Mouse (Mus musculus): ENCODE measurements around the gene Map2k3.
"Not testable (repeated sequence)": the region's sequence is repeated elsewhere in the genome, so short reads cannot be mapped to it uniquely, and the experiment has no call there.

The Map2k3 gene

DNA sequence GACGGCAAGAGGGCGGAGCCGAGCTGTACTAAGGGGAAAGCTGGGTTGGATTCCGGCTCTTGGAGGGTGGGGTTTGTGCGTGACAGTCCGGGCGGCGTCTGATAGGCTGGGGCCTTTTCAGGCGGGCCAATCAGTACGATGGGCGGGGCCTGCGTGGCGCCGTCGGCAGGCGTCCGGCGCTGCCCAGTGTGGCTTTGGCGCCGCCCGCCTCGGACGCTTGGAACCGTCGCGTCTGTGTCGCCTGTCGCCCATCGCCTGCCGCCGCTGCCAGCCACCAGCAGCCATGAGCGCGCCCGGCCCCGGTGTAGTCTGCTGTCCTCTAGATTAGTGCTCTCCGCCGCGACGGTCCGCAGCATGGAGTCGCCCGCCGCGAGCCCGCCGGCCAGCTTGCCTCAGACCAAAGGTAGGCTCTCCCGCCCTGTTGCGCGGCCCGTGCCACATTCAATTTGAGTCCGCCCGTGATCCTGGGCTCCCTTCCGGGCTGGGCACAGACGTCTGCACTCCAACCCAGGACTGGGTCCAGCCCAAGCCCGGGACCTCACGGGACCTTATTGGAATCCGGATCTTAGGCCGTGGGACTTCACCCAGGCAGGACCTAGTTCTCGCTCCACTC is at the start of gene Map2k3:
TSS of gene Map2k3 (plus strand) at position 165 of the 613 bp plus-strand sequence.
- H3K27me3 ChIP-seq (ENCODE audit: control insufficient read depth, insufficient read depth, low read length, poor library complexity, severe bottlenecking): no peaks in the 10 kb centered on the region
- peak; percentile 95 for DNase-seq (ENCODE audit: low read depth, low spot score)
- H3K36me3 ChIP-seq (ENCODE audit: control insufficient read depth, insufficient read depth, low read length, poor library complexity, severe bottlenecking): no peaks in the 10 kb centered on the region

DNA sequence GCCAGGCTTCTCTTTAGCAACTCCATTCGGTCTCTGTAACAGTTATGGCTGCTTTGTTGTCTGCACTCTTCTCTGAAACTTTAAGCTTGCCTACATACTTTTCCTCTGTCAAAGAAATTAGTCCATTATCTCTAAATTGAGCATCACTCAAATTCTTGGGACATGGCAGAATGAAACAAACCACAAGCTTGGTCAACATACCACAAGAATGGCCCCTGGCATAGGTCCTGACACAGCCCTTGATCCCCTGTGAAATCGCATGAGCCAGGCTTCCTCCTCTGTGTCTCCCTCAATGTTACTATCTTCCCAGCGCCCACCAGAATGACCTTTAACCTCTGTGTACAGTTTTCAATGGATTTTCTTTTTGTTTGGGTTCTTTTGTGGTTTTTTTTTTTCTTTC is 49.4 kb upstream of the Map2k3 start:
- H3K36me3 ChIP-seq (ENCODE audit: control insufficient read depth, insufficient read depth, low read length, poor library complexity, severe bottlenecking): no peaks in the 10 kb centered on the region
- DNase-seq (ENCODE audit: low read depth, low spot score): no peak
- H3K27me3 ChIP-seq (ENCODE audit: control insufficient read depth, insufficient read depth, low read length, poor library complexity, severe bottlenecking): no peaks in the 10 kb centered on the region

DNA sequence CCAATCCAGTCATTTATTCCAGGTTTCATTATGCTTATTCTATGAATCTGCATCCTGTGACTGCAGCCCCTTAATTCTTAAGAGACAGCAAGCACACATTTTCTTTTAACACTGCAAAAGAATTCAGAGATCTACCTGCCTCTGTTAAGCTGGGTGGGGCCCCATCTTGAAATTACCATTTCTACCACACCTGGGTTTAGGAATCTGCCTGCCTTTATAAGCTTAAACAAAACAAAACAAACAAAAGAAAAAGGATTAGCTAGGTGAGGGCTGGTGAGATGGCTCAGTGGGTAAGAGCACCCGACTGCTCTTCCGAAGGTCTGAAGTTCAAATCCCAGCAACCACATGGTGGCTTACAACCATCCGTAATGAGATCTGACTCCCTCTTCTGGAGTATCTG is 44.8 kb upstream of the Map2k3 start:
- H3K36me3 ChIP-seq (ENCODE audit: control insufficient read depth, insufficient read depth, low read length, poor library complexity, severe bottlenecking); H3K27me3 ChIP-seq (ENCODE audit: control insufficient read depth, insufficient read depth, low read length, poor library complexity, severe bottlenecking); DNase-seq (ENCODE audit: low read depth, low spot score): not testable (repeated sequence)

DNA sequence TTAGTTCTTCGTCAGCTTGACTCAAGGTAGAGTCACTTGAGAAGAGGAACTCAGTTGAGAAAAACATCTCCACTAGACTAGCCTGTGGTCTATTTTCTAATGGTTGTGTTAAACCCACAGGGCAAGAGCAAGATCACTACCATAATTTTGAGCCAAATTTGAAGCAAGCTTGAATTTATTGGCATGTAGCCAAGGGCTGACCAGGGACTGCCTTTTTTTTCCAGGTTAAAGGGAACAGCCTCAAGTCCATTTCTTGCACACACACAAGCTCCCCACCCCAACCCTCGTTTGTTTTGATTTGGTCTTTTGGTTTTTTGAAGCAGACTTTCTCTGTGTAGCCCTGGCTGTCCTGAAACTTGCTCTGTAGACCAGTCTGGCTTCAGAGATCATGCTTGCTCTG is 42.0 kb upstream of the Map2k3 start:
- H3K27me3 ChIP-seq (ENCODE audit: control insufficient read depth, insufficient read depth, low read length, poor library complexity, severe bottlenecking): no peaks in the 10 kb centered on the region
- no peaks in the 10 kb centered on the region for H3K36me3 ChIP-seq (ENCODE audit: control insufficient read depth, insufficient read depth, low read length, poor library complexity, severe bottlenecking)
- DNase-seq (ENCODE audit: low read depth, low spot score): no peak

DNA sequence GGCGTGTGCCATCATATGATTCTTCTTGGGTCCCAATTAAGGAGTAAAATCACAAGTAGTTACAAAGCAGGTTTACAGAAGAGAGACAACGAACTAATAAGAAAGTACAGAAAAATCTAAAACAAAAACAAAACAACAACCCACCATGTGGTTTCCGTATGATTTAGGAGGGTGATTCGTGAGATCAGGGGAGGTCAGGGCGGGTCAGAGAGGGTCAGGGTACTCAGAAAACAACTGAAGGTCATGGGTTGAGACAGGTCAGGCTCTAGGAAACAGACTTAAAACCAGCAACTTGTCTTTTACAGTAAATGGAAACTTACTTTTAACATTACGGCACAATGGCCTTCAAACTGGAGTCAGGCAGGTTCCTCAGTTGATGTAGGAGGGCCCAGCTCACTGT is 41.5 kb upstream of the Map2k3 start:
- H3K27me3 ChIP-seq (ENCODE audit: control insufficient read depth, insufficient read depth, low read length, poor library complexity, severe bottlenecking): no peaks in the 10 kb centered on the region
- H3K36me3 ChIP-seq (ENCODE audit: control insufficient read depth, insufficient read depth, low read length, poor library complexity, severe bottlenecking): no peaks in the 10 kb centered on the region
- DNase-seq (ENCODE audit: low read depth, low spot score): no peak

DNA sequence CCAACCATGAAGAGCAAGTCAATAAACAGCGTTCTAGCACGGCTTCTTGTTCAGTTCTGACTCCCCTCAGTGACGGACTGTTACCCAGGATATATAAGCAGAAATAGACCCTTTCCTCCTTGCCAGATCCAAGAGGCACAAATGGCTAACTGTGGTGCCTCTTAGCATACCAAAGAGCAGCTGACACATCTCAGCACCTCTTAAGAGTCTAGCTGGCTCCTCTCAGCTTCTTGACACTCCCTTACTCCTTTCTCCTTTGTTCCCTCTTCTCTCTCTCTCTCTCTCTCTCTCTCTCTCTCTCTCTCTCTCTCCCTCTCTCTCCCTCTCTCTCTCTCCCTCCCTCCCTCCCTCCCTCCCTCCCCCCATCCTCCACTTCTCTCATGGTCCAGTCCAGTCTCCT is 41.1 kb upstream of the Map2k3 start:
- H3K36me3 ChIP-seq (ENCODE audit: control insufficient read depth, insufficient read depth, low read length, poor library complexity, severe bottlenecking): no peaks in the 10 kb centered on the region
- DNase-seq (ENCODE audit: low read depth, low spot score): no peak
- no peaks in the 10 kb centered on the region for H3K27me3 ChIP-seq (ENCODE audit: control insufficient read depth, insufficient read depth, low read length, poor library complexity, severe bottlenecking)

DNA sequence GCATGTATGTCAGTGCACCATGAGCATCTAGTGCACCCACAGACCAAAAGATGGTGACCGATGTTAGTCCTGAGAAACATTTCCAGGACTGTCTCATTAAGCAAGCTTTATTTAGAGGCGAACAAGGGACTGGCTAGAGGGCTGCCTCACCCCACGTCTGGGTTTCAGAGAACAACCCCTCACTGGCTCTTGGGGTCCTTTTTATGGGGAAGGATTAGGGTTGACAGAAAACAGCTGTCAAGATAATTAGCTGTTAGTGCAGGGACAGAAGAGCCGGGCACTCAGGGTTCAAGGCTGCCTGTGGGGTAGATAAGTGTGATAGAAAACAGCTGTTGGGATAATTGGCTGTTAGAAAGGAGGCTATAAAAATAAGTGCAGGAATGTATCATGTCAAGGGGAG is 35.9 kb upstream of the Map2k3 start:
- no peak for DNase-seq (ENCODE audit: low read depth, low spot score)
- Histone ChIP-seq H3K36me3 (ENCODE audit: control insufficient read depth, insufficient read depth, low read length, poor library complexity, severe bottlenecking) (no peaks in the 10 kb centered on the region), H3K27me3 (ENCODE audit: control insufficient read depth, insufficient read depth, low read length, poor library complexity, severe bottlenecking) (no peaks in the 10 kb centered on the region)

DNA sequence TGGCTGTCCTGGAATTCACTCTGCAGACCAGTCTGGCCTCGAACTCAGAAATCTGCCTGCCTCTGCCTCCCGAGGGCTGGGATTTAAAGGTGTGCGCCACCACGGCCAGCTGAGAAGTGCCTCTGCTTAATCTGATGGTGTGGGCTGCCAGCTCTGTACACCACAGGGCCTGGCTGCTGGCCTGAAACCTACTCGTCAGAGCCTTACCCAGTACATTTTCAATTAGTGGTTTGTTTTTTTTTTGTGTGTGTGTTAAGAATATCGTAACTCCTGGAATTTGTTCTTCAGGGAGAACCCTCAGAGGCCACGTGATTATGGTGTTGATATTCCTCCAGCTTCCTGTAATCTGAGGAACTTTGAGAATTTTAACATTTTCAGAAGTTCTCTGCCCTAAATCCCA is 29.8 kb upstream of the Map2k3 start:
- Histone ChIP-seq H3K36me3 (ENCODE audit: control insufficient read depth, insufficient read depth, low read length, poor library complexity, severe bottlenecking) (no peaks in the 10 kb centered on the region; the same call in 1 of the 2 replicates), H3K27me3 (ENCODE audit: control insufficient read depth, insufficient read depth, low read length, poor library complexity, severe bottlenecking) (no peaks in the 10 kb centered on the region)
- DNase-seq (ENCODE audit: low read depth, low spot score): no peak

DNA sequence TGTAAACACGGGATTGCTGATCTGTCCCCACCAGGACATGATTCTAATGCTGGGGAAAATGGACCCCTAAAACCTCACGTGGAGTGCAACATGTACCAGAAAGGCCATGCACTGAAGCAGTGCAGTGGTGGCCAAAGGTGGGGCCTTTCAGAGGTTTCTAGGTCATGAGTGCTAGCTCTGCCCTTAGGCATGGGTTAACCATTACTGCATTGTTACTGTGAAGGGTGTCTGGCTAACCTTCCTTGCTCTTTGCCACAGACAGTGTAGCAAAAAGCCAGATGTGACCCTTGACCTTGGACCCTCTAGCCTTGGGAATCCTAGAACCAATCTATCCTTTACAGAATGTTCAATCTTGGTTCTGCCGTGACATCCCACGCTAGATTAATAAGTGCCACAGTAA is 29.3 kb upstream of the Map2k3 start:
- no peak for DNase-seq (ENCODE audit: low read depth, low spot score)
- no peaks in the 10 kb centered on the region; the same call in 1 of the 2 replicates for H3K36me3 ChIP-seq (ENCODE audit: control insufficient read depth, insufficient read depth, low read length, poor library complexity, severe bottlenecking)
- no peaks in the 10 kb centered on the region for H3K27me3 ChIP-seq (ENCODE audit: control insufficient read depth, insufficient read depth, low read length, poor library complexity, severe bottlenecking)

DNA sequence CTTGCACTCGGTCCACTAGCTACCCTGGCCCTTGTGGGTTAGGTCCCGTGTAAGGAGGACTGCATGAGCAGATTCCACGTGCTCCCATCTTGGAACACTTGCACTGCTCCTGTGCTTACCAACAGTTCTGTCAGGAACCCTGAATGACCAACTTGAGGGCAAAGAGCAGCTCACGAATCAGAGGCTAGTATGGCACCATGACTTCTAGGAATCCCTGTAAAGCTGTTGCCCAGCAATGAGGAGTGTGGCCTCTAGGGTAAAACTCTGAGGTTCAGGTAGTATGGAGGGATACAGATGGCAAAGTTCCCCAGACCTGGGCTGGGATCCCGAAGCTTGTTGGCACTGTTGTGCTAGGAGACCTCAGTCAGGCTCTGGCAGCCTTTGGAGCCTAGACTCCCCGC is 28.2 kb upstream of the Map2k3 start:
- H3K36me3 ChIP-seq (ENCODE audit: control insufficient read depth, insufficient read depth, low read length, poor library complexity, severe bottlenecking): no peaks in the 10 kb centered on the region; the same call in 1 of the 2 replicates
- DNase-seq (ENCODE audit: low read depth, low spot score): no peak

DNA sequence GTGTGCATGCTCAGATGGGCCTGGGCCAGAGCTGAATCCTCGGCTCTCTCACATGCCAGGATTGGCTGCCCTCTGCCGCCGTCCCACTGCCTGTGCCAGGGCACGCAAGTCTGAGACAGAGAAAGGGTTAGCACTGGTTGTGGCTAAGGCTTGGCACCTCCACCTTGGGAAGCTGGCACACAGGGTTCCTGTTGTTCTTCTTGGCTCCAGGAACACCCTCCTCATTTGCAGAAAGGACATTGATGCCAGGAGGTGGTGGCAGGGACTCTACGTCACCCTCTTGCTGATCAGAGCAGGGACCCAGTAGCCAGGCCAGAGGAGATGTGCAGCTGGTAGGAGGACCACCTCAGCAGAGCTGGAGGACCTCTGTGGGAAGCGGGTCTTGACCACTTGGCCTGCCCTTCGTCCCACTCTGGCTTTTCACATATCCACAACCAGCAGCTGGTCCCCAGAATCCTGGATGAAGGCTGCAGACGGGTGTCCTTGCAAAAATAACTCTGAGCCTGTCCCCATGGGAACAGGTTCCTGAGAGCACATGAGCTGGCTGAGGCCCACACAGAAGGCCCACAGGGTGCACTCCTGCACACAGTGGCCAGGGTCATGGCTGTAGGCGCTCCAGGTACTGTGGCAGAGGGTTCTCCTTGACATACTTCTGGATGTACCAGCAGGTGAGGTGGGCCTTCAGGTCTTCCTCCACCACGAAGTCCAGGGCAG is 26.3 kb upstream of the Map2k3 start:
- H3K36me3 ChIP-seq (ENCODE audit: control insufficient read depth, insufficient read depth, low read length, poor library complexity, severe bottlenecking): no peaks in the 10 kb centered on the region; the same call in 1 of the 2 replicates
- H3K27me3 ChIP-seq (ENCODE audit: control insufficient read depth, insufficient read depth, low read length, poor library complexity, severe bottlenecking): no peaks in the 10 kb centered on the region
- no peak for DNase-seq (ENCODE audit: low read depth, low spot score)

More for the DNA sequence above, 28.2 kb upstream of the Map2k3 start:
- H3K27me3 ChIP-seq (ENCODE audit: control insufficient read depth, insufficient read depth, low read length, poor library complexity, severe bottlenecking): no peaks in the 10 kb centered on the region

DNA sequence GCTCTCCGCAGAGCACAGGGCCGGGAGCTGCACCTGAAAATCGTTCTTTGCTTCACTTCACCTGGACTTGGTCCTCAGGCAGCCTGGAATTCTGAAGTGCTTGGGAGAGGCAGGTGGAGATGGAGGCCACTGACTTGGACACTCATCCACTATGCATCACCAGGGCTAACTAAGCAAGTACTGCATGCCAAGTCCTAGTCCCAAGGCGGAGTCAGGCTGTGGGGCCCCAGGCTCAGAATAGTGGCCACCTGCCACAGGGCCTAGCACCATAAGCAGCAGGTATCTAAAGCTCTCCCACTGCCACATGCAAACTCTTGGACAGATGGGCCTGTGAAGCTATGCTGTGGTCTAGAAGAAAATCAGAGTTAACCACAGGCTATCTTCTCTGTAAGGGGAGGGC is 25.4 kb upstream of the Map2k3 start:
- H3K36me3 ChIP-seq (ENCODE audit: control insufficient read depth, insufficient read depth, low read length, poor library complexity, severe bottlenecking): no peaks in the 10 kb centered on the region; the same call in 1 of the 2 replicates
- no peaks in the 10 kb centered on the region for H3K27me3 ChIP-seq (ENCODE audit: control insufficient read depth, insufficient read depth, low read length, poor library complexity, severe bottlenecking)
- DNase-seq (ENCODE audit: low read depth, low spot score): no peak

DNA sequence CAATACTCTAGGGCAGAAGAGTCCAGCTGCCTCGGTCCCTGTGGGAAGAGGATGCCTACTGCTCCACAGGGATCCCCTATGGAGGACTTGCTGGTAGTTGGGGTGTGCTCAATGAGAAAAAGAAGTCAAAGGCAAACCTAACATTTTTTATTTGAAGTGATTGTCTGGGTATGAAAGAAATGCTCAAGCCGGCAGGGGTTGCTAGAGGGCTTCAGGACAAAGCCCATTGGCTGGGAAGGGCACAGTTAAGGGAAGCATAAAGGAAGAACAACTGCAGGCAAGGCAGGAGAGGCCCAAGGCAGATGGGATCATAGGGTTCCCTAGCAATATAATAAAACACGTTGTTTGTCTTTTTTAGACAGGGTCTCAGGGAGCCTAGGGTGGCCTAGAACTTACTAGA is 23.8 kb upstream of the Map2k3 start:
- DNase-seq (ENCODE audit: low read depth, low spot score): no peak
- H3K27me3 ChIP-seq (ENCODE audit: control insufficient read depth, insufficient read depth, low read length, poor library complexity, severe bottlenecking): no peaks in the 10 kb centered on the region
- no peaks in the 10 kb centered on the region; the same call in 1 of the 2 replicates for H3K36me3 ChIP-seq (ENCODE audit: control insufficient read depth, insufficient read depth, low read length, poor library complexity, severe bottlenecking)

DNA sequence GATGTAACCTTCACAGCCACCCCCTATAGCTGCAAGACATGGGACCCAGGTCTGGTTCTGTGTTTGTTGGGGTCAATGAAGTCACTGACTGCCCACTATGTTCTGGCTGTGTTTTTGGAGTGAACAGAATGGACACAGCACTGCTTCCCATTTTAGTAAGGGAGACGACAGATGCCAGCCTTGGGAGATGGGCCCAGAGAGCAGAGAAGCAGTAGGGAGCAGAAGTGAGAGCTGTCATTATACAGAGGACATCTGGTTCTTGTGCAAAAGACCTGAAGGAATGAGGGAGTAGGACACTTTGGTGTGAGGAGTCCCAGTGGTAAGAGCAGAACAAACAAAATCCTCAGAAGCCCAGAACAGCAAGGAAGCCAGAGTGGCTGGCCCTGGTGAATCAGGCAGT is 22.2 kb upstream of the Map2k3 start:
- DNase-seq (ENCODE audit: low read depth, low spot score): no peak
- Histone ChIP-seq H3K27me3 (ENCODE audit: control insufficient read depth, insufficient read depth, low read length, poor library complexity, severe bottlenecking) (no peaks in the 10 kb centered on the region), H3K36me3 (ENCODE audit: control insufficient read depth, insufficient read depth, low read length, poor library complexity, severe bottlenecking) (no peaks in the 10 kb centered on the region; the same call in 1 of the 2 replicates)

DNA sequence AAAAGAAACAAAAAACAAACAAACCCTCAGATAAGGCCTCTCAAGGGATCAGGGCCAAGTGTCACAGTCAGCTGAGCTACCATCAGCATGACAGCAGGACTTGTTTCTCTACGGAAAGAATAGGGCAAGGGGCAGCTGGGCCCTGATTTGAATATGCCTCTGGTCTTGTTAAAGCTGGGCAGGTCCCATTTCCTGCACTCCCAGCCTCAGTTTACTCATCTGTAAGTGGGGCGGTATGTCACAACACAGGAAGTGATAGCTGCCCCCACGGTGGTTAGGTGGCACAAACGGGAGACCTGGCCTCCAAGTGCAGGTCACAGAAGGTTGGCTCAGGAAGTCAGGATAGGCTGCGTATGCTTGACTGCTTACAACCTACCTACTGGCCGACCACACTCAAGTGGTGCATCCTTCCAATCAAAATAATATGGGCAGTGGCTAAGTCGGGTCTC is 19.3 kb upstream of the Map2k3 start:
- DNase-seq (ENCODE audit: low read depth, low spot score): peak; percentile 75

More for the DNA sequence above, 19.3 kb upstream of the Map2k3 start:
- no peaks in the 10 kb centered on the region for H3K27me3 ChIP-seq (ENCODE audit: control insufficient read depth, insufficient read depth, low read length, poor library complexity, severe bottlenecking)
- no peaks in the 10 kb centered on the region for H3K36me3 ChIP-seq (ENCODE audit: control insufficient read depth, insufficient read depth, low read length, poor library complexity, severe bottlenecking)

All from splenic B cell, adult 2 months (primary cell).